Mouse (Mus musculus): ENCODE measurements around the gene Sfta2.

Sfta2 gene

DNA sequence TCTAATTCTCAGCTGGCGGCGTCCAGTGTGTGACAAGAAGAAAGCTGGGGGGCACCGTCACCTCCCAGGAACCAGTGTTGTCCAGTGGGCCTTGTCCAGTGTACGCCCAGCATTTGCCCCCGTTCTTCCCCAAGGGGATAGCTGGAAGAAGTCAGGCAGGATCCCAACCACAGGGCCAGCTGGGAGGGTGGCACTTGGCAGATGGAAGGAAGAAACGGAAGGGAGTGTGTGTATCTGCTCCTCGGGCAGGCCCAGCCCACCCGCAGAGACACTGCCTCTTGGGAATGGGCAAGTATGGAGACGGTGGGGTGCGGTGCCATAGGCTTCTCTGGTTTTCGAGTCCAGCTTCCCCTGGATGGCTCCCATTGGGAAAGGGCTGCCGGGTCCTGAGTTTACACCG is 80.6 kb downstream of the Sfta2 start:
- ChIA-PET CTCF (interaction anchor here (0.5 to 1.6 kb wide), 12 partner anchors 13 to 186 kb away, joined by 3 to 6 read pairs (median 4); partner anchors contain the start of gene Ddr1 (in 1 of the 4)), POLR2A (interaction anchor here (0.5 to 3.1 kb wide), 19 partner anchors 8 to 174 kb away, joined by 3 to 17 read pairs (median 5); partner anchors contain the start of genes Gtf2h4 (in 2 of the 4) and Vars2 (in 2 of the 4))

- POLR2A ChIA-PET, result interaction anchor here in 3 of 4 experiments (0.6 to 3.0 kb wide), 5 partner anchors 12 to 813 kb away, joined by 3 to 10 read pairs (median 5); partner anchors contain the start of gene Gtf2h4 (in 1 of the 3)
- CTCF ChIA-PET, result interaction anchor here in 3 of 4 experiments (0.6 to 1.4 kb wide), 3 partner anchors 30 to 55 kb away, joined by 3 to 6 read pairs (median 5); no protein-coding TSS in a partner anchor
Measured at GRCm38 (mm10) chr17:35685061-35685460, 83.7 kb downstream of the Sfta2 start.

- ChIA-PET POLR2A (interaction anchor here in 1 of 4 experiments (1.9 kb wide), 1 partner anchor 15 kb away, joined by 7 read pairs; the partner anchor contains the start of gene Gtf2h4), CTCF (interaction anchor here (0.5 to 1.1 kb wide), 6 partner anchors 8 to 533 kb away, joined by 3 to 6 read pairs (median 4); no protein-coding TSS in a partner anchor)
Measured at GRCm38 (mm10) chr17:35688347-35689175, 87.2 kb downstream of the Sfta2 start.

GRCm38 (mm10) chr17:35689936-35690645 is 88.7 kb downstream of the Sfta2 start:
- POLR2A ChIA-PET, result interaction anchor here in 3 of 4 experiments (0.5 to 3.1 kb wide), 16 partner anchors 8 to 202 kb away, joined by 3 to 11 read pairs (median 3); partner anchors contain the start of genes Ddr1 (in 2 of the 3), Gtf2h4 (in 1 of the 3) and Ier3 (in 1 of the 3)
- CTCF ChIA-PET, result interaction anchor here (0.6 to 1.7 kb wide), 15 partner anchors 11 to 92 kb away, joined by 3 to 10 read pairs (median 4); no protein-coding TSS in a partner anchor

DNA sequence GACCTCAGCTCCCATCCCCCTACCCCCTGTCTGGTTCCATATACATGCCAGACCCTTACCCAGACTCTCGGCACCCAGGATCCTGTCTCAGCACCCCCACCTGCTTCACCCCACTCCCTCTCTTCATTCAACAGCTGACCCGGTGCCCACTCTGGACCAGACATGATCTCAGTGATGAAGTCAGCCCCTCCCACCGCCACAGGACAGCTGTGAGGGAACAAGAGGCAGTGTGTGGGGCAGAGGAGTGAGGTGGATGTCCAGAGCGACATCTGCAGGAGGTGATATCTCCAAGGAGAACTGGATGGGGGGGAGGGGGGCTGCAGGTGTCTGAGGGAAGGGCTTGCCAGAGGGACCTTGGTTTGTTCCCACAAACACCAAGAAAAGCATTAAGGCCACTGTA is 90.5 kb downstream of the Sfta2 start:
- CTCF ChIA-PET, result interaction anchor here in 3 of 4 experiments (0.6 to 1.7 kb wide), 6 partner anchors 18 to 190 kb away, joined by 3 to 7 read pairs (median 5); partner anchors contain the start of gene Gtf2h4 (in 1 of the 3)
- POLR2A ChIA-PET, result interaction anchor here in 2 of 4 experiments (0.6 to 3.1 kb wide), 6 partner anchors 11 to 329 kb away, joined by 3 to 11 read pairs (median 3); partner anchors contain the start of gene H2-T24 (in 1 of the 2)

DNA sequence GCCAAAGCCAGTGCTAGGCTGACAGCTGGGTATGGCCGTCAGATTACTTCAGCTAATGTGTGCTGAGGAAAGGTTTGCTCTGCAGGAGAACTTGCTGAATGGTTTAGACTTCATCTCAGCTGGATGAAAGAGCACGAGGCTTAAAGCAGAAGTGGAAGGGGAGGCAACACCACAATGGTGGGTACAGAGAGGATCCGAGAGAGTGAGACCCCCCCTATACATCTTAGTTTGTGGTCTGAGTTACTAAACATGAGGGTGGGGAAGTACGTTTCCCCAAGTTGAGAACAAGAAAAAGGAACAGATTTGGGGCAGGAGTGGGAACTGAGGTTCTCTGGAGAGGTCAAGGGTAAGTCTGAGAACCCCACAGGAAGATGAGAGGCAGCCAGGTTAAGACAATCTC is 91.0 kb downstream of the Sfta2 start:
- POLR2A ChIA-PET, result interaction anchor here in 1 of 4 experiments (3.1 kb wide), 1 partner anchor 11 kb away, joined by 11 read pairs; no protein-coding TSS in a partner anchor
- CTCF ChIA-PET, result interaction anchor here in 2 of 4 experiments (1.0 to 1.2 kb wide), 4 partner anchors 19 to 108 kb away, joined by 3 to 6 read pairs (median 4); partner anchors contain the start of gene Gtf2h4 (in 1 of the 2)

DNA sequence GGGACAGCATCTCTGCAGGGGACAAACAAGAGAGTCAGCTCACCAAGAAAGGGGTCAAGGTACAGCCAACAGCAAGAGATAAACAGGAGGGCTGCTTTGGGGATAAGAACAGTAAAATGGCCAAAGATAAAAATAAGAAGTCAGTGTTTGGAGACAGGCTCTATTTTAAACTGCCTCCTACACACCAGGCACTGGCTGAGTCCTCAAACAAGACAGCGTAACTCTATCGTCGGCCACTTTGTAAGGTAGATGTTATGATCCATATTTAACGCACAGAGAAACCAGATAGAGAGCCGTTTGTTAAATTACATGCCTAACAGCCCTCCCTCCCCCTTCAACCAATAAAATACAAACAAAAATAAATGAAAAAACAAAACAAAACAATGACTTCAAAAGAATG is 92.6 kb downstream of the Sfta2 start:
- POLR2A ChIA-PET, result interaction anchor here in 2 of 4 experiments (0.6 to 1.8 kb wide), 3 partner anchors 11 to 269 kb away, joined by 3 to 6 read pairs (median 3); no protein-coding TSS in a partner anchor

DNA sequence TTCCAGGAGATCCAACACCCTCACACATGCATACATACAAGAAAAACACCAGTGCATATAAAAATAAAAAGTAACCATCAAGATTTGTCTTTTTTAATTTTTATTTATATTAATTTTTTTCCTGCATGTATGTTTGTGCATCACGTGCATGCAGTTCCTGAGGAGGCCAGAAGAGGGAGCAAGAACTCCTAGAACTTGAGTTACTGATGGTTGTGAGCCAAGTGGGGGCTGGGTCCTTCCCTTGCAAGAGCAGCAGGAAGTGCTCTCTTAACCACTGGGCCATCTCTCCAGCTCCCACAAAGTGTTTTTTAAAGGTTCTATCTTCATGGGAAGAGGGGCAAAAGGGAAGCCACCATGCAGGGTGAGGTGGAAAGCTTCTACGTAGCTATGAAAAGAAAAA is 93.9 kb downstream of the Sfta2 start:
- ChIA-PET POLR2A (interaction anchor here in 2 of 4 experiments (0.5 to 1.8 kb wide), 4 partner anchors 9 to 163 kb away, joined by 3 to 4 read pairs (median 3); partner anchors contain the start of gene Ddr1 (in 1 of the 2)), CTCF (interaction anchor here (0.6 to 4.7 kb wide), 34 partner anchors 9 to 184 kb away, joined by 3 to 43 read pairs (median 4); partner anchors contain the start of genes Ddr1 (in 1 of the 4) and Dhx16 (in 1 of the 4))

More for the DNA sequence above, 92.6 kb downstream of the Sfta2 start:
- CTCF ChIA-PET, result interaction anchor here in 3 of 4 experiments (0.5 to 4.7 kb wide), 4 partner anchors 13 to 42 kb away, joined by 3 to 43 read pairs (median 14); no protein-coding TSS in a partner anchor

GRCm38 (mm10) chr17:35696691-35697090 is 95.3 kb downstream of the Sfta2 start:
- CTCF ChIA-PET, result interaction anchor here in 3 of 4 experiments (0.5 to 4.7 kb wide), 5 partner anchors 40 to 129 kb away, joined by 3 to 43 read pairs (median 6); no protein-coding TSS in a partner anchor
- POLR2A ChIA-PET, result interaction anchor here in 2 of 4 experiments (0.5 to 1.8 kb wide), 7 partner anchors 18 to 495 kb away, joined by 3 to 4 read pairs (median 3); partner anchors contain the start of genes Gtf2h4 (in 1 of the 2) and Ier3 (in 1 of the 2)

GRCm38 (mm10) chr17:35697429-35697758 is 96.0 kb downstream of the Sfta2 start:
- ChIA-PET CTCF (interaction anchor here in 2 of 4 experiments (0.5 to 4.7 kb wide), 5 partner anchors 14 to 64 kb away, joined by 3 to 43 read pairs (median 5); no protein-coding TSS in a partner anchor), POLR2A (interaction anchor here in 3 of 4 experiments (0.6 to 2.1 kb wide), 9 partner anchors 12 to 176 kb away, joined by 3 to 10 read pairs (median 3); partner anchors contain the start of genes Gtf2h4 (in 1 of the 3) and Ier3 (in 1 of the 3))

GRCm38 (mm10) chr17:35697759-35698500 is 96.6 kb downstream of the Sfta2 start:
- CTCF ChIA-PET, result interaction anchor here in 2 of 4 experiments (0.9 to 2.1 kb wide), 7 partner anchors 14 to 63 kb away, joined by 3 to 7 read pairs (median 4); no protein-coding TSS in a partner anchor
- POLR2A ChIA-PET, result interaction anchor here in 3 of 4 experiments (0.6 to 2.1 kb wide), 18 partner anchors 8 to 221 kb away, joined by 3 to 10 read pairs (median 3); partner anchors contain the start of gene Ier3 (in 2 of the 3)

DNA sequence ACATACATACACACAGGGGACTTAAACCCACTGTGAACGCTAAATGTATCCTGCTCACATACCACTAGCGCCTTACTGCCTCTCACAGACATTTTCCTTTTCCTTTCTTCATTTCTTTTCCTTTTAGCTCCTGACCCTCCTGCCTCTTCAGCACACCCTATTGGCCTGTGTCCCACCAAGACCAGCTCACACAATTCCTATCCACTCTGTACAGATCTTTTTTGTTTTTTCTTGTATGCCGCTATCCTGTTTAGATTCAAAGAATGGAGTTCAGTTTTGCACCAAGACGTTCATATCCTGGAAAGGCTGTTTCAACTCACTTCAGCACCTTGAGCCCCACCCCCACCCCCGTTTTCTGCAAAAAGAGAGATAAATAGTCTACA is 97.1 kb downstream of the Sfta2 start:
- ChIA-PET POLR2A (interaction anchor here in 3 of 4 experiments (0.5 to 2.1 kb wide), 14 partner anchors 8 to 221 kb away, joined by 3 to 10 read pairs (median 3); partner anchors contain the start of gene Ier3 (in 1 of the 3)), CTCF (interaction anchor here in 2 of 4 experiments (0.9 to 2.1 kb wide), 7 partner anchors 13 to 63 kb away, joined by 3 to 7 read pairs (median 4); no protein-coding TSS in a partner anchor)

DNA sequence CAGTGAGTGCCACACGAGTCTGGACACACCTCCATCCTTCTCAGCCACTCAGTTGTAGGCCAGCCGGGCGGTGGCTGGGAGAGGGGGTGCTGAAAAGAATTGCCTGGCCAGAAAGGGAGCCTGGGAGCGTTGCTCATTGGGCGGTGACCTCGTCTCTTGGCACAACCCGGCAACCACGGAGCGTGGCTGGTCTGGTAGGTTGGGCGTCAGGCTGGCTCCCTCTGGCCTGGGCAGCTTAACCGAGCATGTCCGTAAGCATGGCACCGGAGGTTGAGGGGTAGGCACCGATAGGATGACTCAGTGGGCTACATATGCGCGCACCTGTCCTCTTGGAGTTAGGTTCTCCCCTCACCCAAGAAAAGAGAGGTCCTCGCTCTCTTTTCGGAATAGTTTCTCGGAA is 98.6 kb downstream of the Sfta2 start:
- CTCF ChIA-PET, result interaction anchor here in 1 of 4 experiments (0.6 to 3.2 kb wide), 2 partner anchors 39 to 126 kb away, joined by 3 to 17 read pairs; no protein-coding TSS in a partner anchor

More for the DNA sequence above, 98.6 kb downstream of the Sfta2 start:
- POLR2A ChIA-PET, result no interaction called here

All from embryonic stem cell, embryonic (primary cell).